Mouse (Mus musculus): Measurements from ENCODE around the gene Ppm1l.

DNA sequence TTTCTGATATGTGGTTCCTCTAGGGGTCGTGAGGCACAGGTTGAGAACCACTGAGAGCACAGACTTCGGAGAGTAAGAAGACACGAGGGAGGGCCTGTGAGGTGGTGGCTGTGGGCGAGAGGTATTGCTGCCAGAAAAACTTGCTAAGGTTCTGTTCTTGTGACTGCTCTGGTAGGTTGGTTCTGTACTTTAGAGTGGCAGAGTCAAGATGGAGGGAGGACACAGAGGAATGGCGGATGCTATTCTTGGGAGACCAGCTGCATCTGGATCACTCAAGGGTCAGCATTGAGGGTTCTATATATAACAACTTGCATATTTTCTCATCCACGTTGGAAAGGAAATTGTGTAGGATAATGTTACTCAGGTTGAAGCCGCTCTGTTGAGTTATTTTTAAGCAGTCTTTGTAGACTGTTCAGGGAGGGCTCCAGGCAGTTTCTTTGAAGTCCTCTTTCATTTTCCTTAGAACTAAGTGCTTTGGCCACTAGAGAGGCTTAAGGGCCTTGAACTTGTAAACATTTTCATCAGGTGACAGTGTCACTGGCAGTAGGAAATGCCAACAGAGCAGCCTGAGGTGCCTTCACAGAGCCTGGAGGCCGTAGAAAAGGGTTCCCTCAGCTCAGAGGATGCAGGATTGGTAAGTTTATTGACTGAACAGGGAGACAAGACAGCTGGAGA lies 25.7 kb downstream of the Ppm1l start:
- TF ChIP-seq EP300 (optimal IDR thresholded peaks at IDR 0.05) (no peak), CTCF (IDR thresholded peaks at IDR 0.05; ENCODE audit: low read depth) (no peak)

Measured in stomach, postnatal 0 days (tissue).